Mouse (Mus musculus) neural tube, embryonic 11.5 days (tissue): ENCODE measurements around the gene C530008M17Rik. TPM values are rescaled to one million over a fixed set of nuclear protein-coding genes. Genes with fewer than 3 reads are reported as not detected.
A peak's percentile ranks its signal among the peaks of the same experiment; 100 is the strongest.

Experiments
- ATAC-seq: fragments of 200-750 bp; cut with Nextera tagmentation; 2 replicates; pipeline ENCODE4 v1.8.0; 2017; ENCODE audit warnings: moderate number of reproducible peaks, mild to moderate bottlenecking, moderate TSS enrichment, moderate library complexity; ENCODE audit not compliant: insufficient read depth, low FRiP score, low TSS enrichment
- DNase-seq: peaks from one replicate; pipeline ENCODE4 v3.0.0-alpha.2; 2015; ENCODE audit warnings: low spot score
- H3K27ac ChIP-seq: fragments of 300-500 bp; sonication (generic); 2 replicates; pipeline ENCODE4 v1.5.1; 2014; ENCODE audit warnings: low read depth, mild to moderate bottlenecking, low read length
- H3K27me3 ChIP-seq: fragments of 300-500 bp; sonication (generic); 2 replicates; pipeline ENCODE4 v1.6.1; 2014; ENCODE audit warnings: mild to moderate bottlenecking, low read length, mixed read lengths; ENCODE audit not compliant: control insufficient read depth, insufficient read depth
- H3K36me3 ChIP-seq: fragments of 300-500 bp; sonication (generic); 2 replicates; pipeline ENCODE4 v1.6.1; 2014; ENCODE audit warnings: mild to moderate bottlenecking, low read length, moderate library complexity, mixed read lengths; ENCODE audit not compliant: control insufficient read depth, insufficient read depth
- H3K4me1 ChIP-seq: fragments of 300-500 bp; sonication (generic); 2 replicates; pipeline ENCODE4 v1.6.1; 2014; ENCODE audit warnings: low read length, mixed read lengths; ENCODE audit not compliant: control insufficient read depth, insufficient read depth
- H3K4me2 ChIP-seq: fragments of 300-500 bp; sonication (generic); 2 replicates; pipeline ENCODE4 v1.6.1; 2014; ENCODE audit warnings: low read depth, mild to moderate bottlenecking, moderate library complexity
- H3K4me3 ChIP-seq: fragments of 300-500 bp; sonication (generic); 2 replicates; pipeline ENCODE4 v1.5.1; 2014; ENCODE audit warnings: low read depth, low read length
- H3K9ac ChIP-seq: fragments of 300-500 bp; sonication (generic); 2 replicates; pipeline ENCODE4 v1.6.1; 2014; ENCODE audit warnings: mild to moderate bottlenecking, low read length
- H3K9me3 ChIP-seq: fragments of 300-500 bp; sonication (generic); 2 replicates; pipeline ENCODE4 v1.6.1; 2016; ENCODE audit warnings: low read length; ENCODE audit not compliant: control insufficient read depth
- WGBS: fragments of 180-500 bp; shearing (Covaris S2); extraction: QIAGEN DNeasy Blood & Tissue Kit; methylation state at CpG from one replicate; pipeline ENCODE4 v1.1.7; 2014; 5-methylcytosine and 5-hydroxymethylcytosine counted together
- polyA plus RNA-seq: library from polyadenylated mRNA; unstranded; fragments of >200 nt; fragmentation: Nextera tagmentation; extraction: Ambion mirVana; gene quantifications from 2 replicates; pipeline ENCODE4 v1.2.1, GENCODE M21; 2014

C530008M17Rik gene
- polyA plus RNA-seq, 1 experiment from 2014 or later: 38.6 TPM

- peak; percentile 23 for DNase-seq
- ATAC-seq: peak; percentile 83
- Histone ChIP-seq H3K27me3 (no peaks in the 10 kb centered on the region), H3K36me3 (no peaks in the 10 kb centered on the region), H3K27ac (peak overlapping the region; percentile 42), H3K9ac (no peak overlapping the region), H3K4me1 (no peaks in the 10 kb centered on the region), H3K4me2 (no peak overlapping the region), H3K4me3 (no peak overlapping the region), H3K9me3 (no peaks in the 10 kb centered on the region)
- WGBS: 59% methylated on average over 7 of the region's 7 CpGs
These were observed 126.2 kb downstream of the C530008M17Rik start for GRCm38 (mm10) chr5:76782414-76783103.

GRCm38 (mm10) chr5:76783104-76783441, 126.8 kb downstream of the C530008M17Rik start:
- 75% methylated on average over 8 of the region's 8 CpGs for whole genome bisulfite sequencing
- Histone ChIP-seq H3K9ac (no peak overlapping the region), H3K27me3 (no peaks in the 10 kb centered on the region), H3K4me2 (no peak overlapping the region), H3K27ac (peak overlapping the region; percentile 42; the same call in 1 of the 2 replicates), H3K36me3 (no peaks in the 10 kb centered on the region), H3K4me1 (no peaks in the 10 kb centered on the region), H3K4me3 (no peak overlapping the region), H3K9me3 (no peaks in the 10 kb centered on the region)
- peak; percentile 23; the same call in 1 of the 2 replicates for ATAC-seq
- DNase-seq: no peak

GRCm38 (mm10) chr5:76784151-76784723, 127.9 kb downstream of the C530008M17Rik start:
- DNase-seq (no peak), ATAC-seq (no peak)
- Histone ChIP-seq H3K36me3 (no peaks in the 10 kb centered on the region), H3K4me3 (no peak overlapping the region), H3K4me1 (no peaks in the 10 kb centered on the region), H3K9ac (no peak overlapping the region), H3K9me3 (no peaks in the 10 kb centered on the region), H3K27ac (no peak overlapping the region), H3K4me2 (no peak overlapping the region), H3K27me3 (no peaks in the 10 kb centered on the region)
- WGBS: 85% methylated on average over 7 of the region's 7 CpGs

- Histone ChIP-seq H3K9me3 (no peaks in the 10 kb centered on the region), H3K4me3 (no peak overlapping the region), H3K9ac (no peak overlapping the region), H3K4me1 (no peaks in the 10 kb centered on the region), H3K4me2 (no peak overlapping the region), H3K27me3 (no peaks in the 10 kb centered on the region), H3K36me3 (no peaks in the 10 kb centered on the region), H3K27ac (no peak overlapping the region)
- DNase-seq: no peak
- no peak for ATAC-seq
- WGBS: 78% methylated on average over 6 of the region's 6 CpGs
These were observed 128.7 kb downstream of the C530008M17Rik start for GRCm38 (mm10) chr5:76785013-76785412.

GRCm38 (mm10) chr5:76789881-76790280, 133.6 kb downstream of the C530008M17Rik start:
- H3K27ac ChIP-seq: no peak overlapping the region
- no peak overlapping the region for H3K4me3 ChIP-seq
- no peaks in the 10 kb centered on the region; the same call in 1 of the 2 replicates for H3K36me3 ChIP-seq
- no peak for DNase-seq
- H3K27me3 ChIP-seq: no peaks in the 10 kb centered on the region
- 91% methylated on average over 4 of the region's 4 CpGs for WGBS
- H3K4me1 ChIP-seq: no peaks in the 10 kb centered on the region
- H3K9me3 ChIP-seq: no peaks in the 10 kb centered on the region
- no peak overlapping the region for H3K4me2 ChIP-seq
- ATAC-seq: no peak
- no peak overlapping the region for H3K9ac ChIP-seq

GRCm38 (mm10) chr5:76791280-76791679, 135.0 kb downstream of the C530008M17Rik start:
- 88% methylated on average over 4 of the region's 4 CpGs for WGBS
- H3K4me2 ChIP-seq: no peak overlapping the region
- ATAC-seq: no peak
- H3K9ac ChIP-seq: no peak overlapping the region
- H3K36me3 ChIP-seq: no peaks in the 10 kb centered on the region; the same call in 1 of the 2 replicates
- H3K27ac ChIP-seq: no peak overlapping the region
- H3K4me3 ChIP-seq: no peak overlapping the region
- H3K9me3 ChIP-seq: no peaks in the 10 kb centered on the region
- no peaks in the 10 kb centered on the region for H3K27me3 ChIP-seq
- DNase-seq: no peak
- no peaks in the 10 kb centered on the region for H3K4me1 ChIP-seq

GRCm38 (mm10) chr5:76792720-76793119, 136.4 kb downstream of the C530008M17Rik start:
- 85% methylated on average over 6 of the region's 6 CpGs for WGBS
- Histone ChIP-seq H3K4me2 (no peak overlapping the region), H3K27me3 (no peaks in the 10 kb centered on the region), H3K9ac (no peak overlapping the region), H3K4me1 (no peaks in the 10 kb centered on the region), H3K4me3 (no peak overlapping the region), H3K9me3 (no peaks in the 10 kb centered on the region), H3K27ac (no peak overlapping the region), H3K36me3 (no peaks in the 10 kb centered on the region; the same call in 1 of the 2 replicates)
- ATAC-seq (no peak), DNase-seq (no peak)

GRCm38 (mm10) chr5:76798043-76798442, 141.7 kb downstream of the C530008M17Rik start:
- Histone ChIP-seq H3K4me3 (no peak overlapping the region), H3K9me3 (no peaks in the 10 kb centered on the region), H3K36me3 (no peaks in the 10 kb centered on the region), H3K9ac (no peak overlapping the region), H3K4me1 (no peaks in the 10 kb centered on the region), H3K4me2 (no peak overlapping the region), H3K27ac (no peak overlapping the region), H3K27me3 (no peaks in the 10 kb centered on the region)
- ATAC-seq (no peak), DNase-seq (no peak)
- 96% methylated on average over 8 of the region's 8 CpGs for WGBS

- H3K27ac ChIP-seq: no peak overlapping the region
- DNase-seq: no peak
- H3K4me1 ChIP-seq: no peaks in the 10 kb centered on the region
- 88% methylated on average over 10 of the region's 10 CpGs for WGBS
- no peak for ATAC-seq
- no peaks in the 10 kb centered on the region for H3K9me3 ChIP-seq
- H3K9ac ChIP-seq: no peak overlapping the region
- H3K4me2 ChIP-seq: no peak overlapping the region
- no peak overlapping the region for H3K4me3 ChIP-seq
- H3K36me3 ChIP-seq: no peaks in the 10 kb centered on the region; the same call in 1 of the 2 replicates
- no peaks in the 10 kb centered on the region for H3K27me3 ChIP-seq
These were observed 143.2 kb downstream of the C530008M17Rik start for GRCm38 (mm10) chr5:76799471-76799870.
